Comparison of ENCODE assay signal across 13 mouse cellular contexts in genomic region chr7:122432401-122432800, GRCm38 (mm10).
"Had no signal": no experiment of that assay in that cellular context is flagged by ENCODE, and none has a peak within 500 bp of the region (broad histone marks: within the 10 kb centered on the region; RNA-seq: fewer than 3 reads in every experiment).

No protein-coding gene starts in this region.

- H3K27ac ChIP-seq: kidney, postnatal 0 days; liver, embryonic 13.5 days; midbrain, embryonic 10.5 days; midbrain, embryonic 13.5 days; neural tube, embryonic 13.5 days had no signal

- DNase-seq: kidney, postnatal 25 days; liver, embryonic 13.5 days; lung, adult 2 months; lung, postnatal 36 days; retina, postnatal 1 day; thymus, adult 18-20 months; thymus, postnatal 36 days had no signal

- H3K4me3 ChIP-seq: liver, embryonic 13.5 days; megakaryocyte, embryonic 14.5 days; midbrain, embryonic 10.5 days; midbrain, embryonic 13.5 days; myocyte; neural tube, embryonic 13.5 days had no signal
